Mouse (Mus musculus): ENCODE measurements around the gene H2-Ke6. TPM values are rescaled to one million over a fixed set of nuclear protein-coding genes. Genes with fewer than 3 reads are reported as not detected.

The H2-Ke6 gene
- 65.6 and 74.1 TPM in 2 replicates for polyA plus RNA-seq (2015; fragmentation: Nextera tagmentation; extraction: Ambion mirVana)

DNA sequence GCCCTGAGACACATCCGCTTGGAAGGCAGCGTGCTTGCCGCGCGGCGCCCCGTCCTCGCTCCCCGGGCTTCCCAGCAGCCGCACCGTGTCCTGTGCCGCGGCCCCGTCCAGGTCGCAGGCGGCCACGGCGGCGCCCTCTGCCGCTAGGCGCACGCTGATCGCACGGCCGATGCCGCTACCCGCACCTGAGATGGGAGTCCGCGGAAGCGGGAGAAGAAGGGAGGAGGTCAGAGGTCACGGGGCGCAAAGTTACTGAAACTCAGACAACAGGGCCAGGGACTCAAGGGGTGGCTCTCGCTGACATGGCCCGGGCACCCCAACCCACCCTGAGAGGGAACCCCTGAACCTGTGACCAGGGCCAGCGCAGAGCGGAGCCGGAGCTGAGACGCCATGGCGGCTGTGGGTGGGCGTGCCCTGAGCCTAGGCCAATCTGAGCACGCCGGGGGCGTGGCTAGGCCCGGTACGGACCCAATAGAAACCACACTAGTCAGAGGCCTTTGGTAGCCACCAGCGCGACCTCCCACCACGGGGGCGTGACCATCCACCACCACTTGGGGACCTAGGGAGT is at the start of gene H2-Ke6:
Gene H2-Ke6 (minus strand): TSS at position 405 of the 568 bp plus-strand sequence.
- WGBS = under 1% methylated on average over 48 of the region's 49 CpGs
- Histone ChIP-seq H3K4me2 (peak within 1 kb of the TSS; percentile 90), H3K36me3 (replicated peaks) (peaks cover 12% of the 10 kb centered on the region; the same call in 1 of the 2 replicates), H3K4me1 (peaks cover 77% of the 10 kb centered on the region), H3K9me3 (no peaks in the 10 kb centered on the region), H3K27me3 (replicated peaks) (no peaks in the 10 kb centered on the region), H3K27ac (peak within 1 kb of the TSS; percentile 99), H3K9ac (peak within 1 kb of the TSS; percentile 59), H3K4me3 (peak within 1 kb of the TSS; percentile 62)
- ATAC-seq (replicated peaks) = peak; percentile 66

DNA sequence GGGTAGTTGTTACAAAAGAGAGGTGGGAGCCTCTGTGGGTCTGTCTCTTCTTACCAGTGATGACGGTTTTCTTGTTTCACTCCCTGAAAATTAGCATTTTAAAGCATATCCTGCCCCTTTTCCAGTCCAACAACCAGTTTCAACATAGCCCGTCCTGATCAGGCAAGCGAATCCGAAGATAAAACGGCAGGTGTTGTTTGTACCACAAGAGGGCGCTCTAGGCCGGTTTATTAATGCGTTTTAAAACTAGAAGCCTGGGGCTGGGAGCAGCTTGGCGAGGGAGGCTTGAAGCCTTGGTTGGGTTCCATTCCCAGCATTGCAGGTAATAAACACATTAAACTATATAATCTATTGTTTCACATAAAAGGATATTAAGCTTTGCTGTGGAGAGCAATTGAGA is 49.7 kb upstream of the H2-Ke6 start:
- H3K36me3 ChIP-seq (replicated peaks) = no peaks in the 10 kb centered on the region
- no peak overlapping the region for H3K4me3 ChIP-seq
- ATAC-seq (replicated peaks) = no peak
- peaks cover 10% of the 10 kb centered on the region for H3K27me3 ChIP-seq (replicated peaks)
- 3% methylated on average over 9 of the region's 9 CpGs for WGBS
- H3K9me3 ChIP-seq = no peaks in the 10 kb centered on the region
- no peak overlapping the region for H3K27ac ChIP-seq
- no peak overlapping the region; the same call in 1 of the 2 replicates for H3K9ac ChIP-seq
- peaks cover 9% of the 10 kb centered on the region for H3K4me1 ChIP-seq
- no peak overlapping the region for H3K4me2 ChIP-seq

GRCm38 (mm10) chr17:34075271-34075670 is 47.4 kb upstream of the H2-Ke6 start:
- peaks cover 9% of the 10 kb centered on the region for H3K4me1 ChIP-seq
- no peak overlapping the region for H3K4me2 ChIP-seq
- H3K36me3 ChIP-seq (replicated peaks) = no peaks in the 10 kb centered on the region
- no peak overlapping the region for H3K27ac ChIP-seq
- no peak for ATAC-seq (replicated peaks)
- H3K9me3 ChIP-seq = no peaks in the 10 kb centered on the region
- H3K27me3 ChIP-seq (replicated peaks) = peaks cover 10% of the 10 kb centered on the region
- WGBS = 43% methylated on average over 7 of the region's 7 CpGs
- no peak overlapping the region for H3K9ac ChIP-seq
- H3K4me3 ChIP-seq = no peak overlapping the region

GRCm38 (mm10) chr17:34072091-34072490 is 44.2 kb upstream of the H2-Ke6 start:
- no peak for ATAC-seq (replicated peaks)
- Histone ChIP-seq H3K27ac (no peak overlapping the region), H3K4me1 (peaks cover 9% of the 10 kb centered on the region), H3K9me3 (no peaks in the 10 kb centered on the region), H3K4me2 (no peak overlapping the region), H3K4me3 (no peak overlapping the region), H3K36me3 (replicated peaks) (no peaks in the 10 kb centered on the region), H3K27me3 (replicated peaks) (peaks cover 7% of the 10 kb centered on the region), H3K9ac (no peak overlapping the region)
- 76% methylated on average over 5 of the region's 5 CpGs for WGBS

DNA sequence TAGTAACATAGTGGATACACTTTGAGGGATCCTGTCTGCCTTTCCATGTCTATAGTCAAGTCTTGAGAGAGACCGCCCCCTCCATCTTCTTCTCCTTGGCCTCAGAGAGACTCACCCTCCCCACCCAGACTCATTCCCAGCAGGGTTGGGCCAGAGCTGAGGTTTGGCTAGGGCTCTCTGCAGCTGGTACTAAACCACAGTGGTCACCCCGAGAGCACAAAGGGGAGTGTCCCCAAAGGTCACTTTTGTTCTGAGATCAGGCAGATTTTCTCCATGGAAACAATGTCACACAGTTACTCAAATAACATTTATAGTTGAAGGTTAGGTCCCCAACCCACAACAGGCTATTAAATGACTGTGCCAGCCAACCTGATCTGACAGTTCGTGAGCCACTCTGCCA is 41.0 kb upstream of the H2-Ke6 start:
- Histone ChIP-seq H3K4me3 (no peak overlapping the region), H3K27ac (no peak overlapping the region), H3K9ac (no peak overlapping the region), H3K4me1 (no peaks in the 10 kb centered on the region), H3K27me3 (replicated peaks) (no peaks in the 10 kb centered on the region), H3K36me3 (replicated peaks) (no peaks in the 10 kb centered on the region), H3K4me2 (no peak overlapping the region), H3K9me3 (no peaks in the 10 kb centered on the region)
- no peak for ATAC-seq (replicated peaks)
- 47% methylated on average over 3 of the region's 3 CpGs for WGBS

DNA sequence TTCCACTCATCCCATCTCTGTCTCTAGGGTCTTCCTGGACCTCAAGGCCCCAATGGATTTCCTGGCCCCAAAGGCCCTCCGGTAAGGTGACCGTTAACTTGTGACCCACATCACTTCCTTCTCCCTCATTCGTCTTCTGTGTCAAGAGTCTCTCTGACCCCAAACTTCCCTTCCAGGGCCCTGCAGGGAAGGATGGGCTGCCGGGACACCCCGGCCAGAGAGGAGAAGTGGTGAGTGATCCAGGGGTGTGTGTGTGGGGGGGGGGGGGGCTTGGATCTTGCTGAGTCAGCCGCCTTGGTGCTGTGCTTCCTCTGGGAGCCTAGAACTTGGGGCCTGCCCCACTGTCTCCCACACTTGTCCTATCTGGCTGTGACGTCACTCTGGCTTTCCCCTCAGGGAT is 29.4 kb upstream of the H2-Ke6 start:
- WGBS = 90% methylated on average over 7 of the region's 7 CpGs
- Histone ChIP-seq H3K4me3 (no peak overlapping the region), H3K4me1 (no peaks in the 10 kb centered on the region)

GRCm38 (mm10) chr17:34047404-34048050 is 19.7 kb upstream of the H2-Ke6 start:
- Histone ChIP-seq H3K36me3 (replicated peaks) (no peaks in the 10 kb centered on the region), H3K4me2 (no peak overlapping the region), H3K9ac (no peak overlapping the region), H3K4me3 (no peak overlapping the region), H3K9me3 (no peaks in the 10 kb centered on the region), H3K27me3 (replicated peaks) (no peaks in the 10 kb centered on the region), H3K27ac (no peak overlapping the region), H3K4me1 (no peaks in the 10 kb centered on the region)
- ATAC-seq (replicated peaks) = no peak
- 93% methylated on average over 5 of the region's 5 CpGs for WGBS

More for the DNA sequence above, 29.4 kb upstream of the H2-Ke6 start:
- Histone ChIP-seq H3K36me3 (replicated peaks) (no peaks in the 10 kb centered on the region), H3K27ac (no peak overlapping the region), H3K9me3 (no peaks in the 10 kb centered on the region), H3K4me2 (no peak overlapping the region), H3K9ac (no peak overlapping the region), H3K27me3 (replicated peaks) (no peaks in the 10 kb centered on the region)
- ATAC-seq (replicated peaks) = no peak

GRCm38 (mm10) chr17:34045941-34046340 is 18.1 kb upstream of the H2-Ke6 start:
- Histone ChIP-seq H3K4me3 (no peak overlapping the region), H3K36me3 (replicated peaks) (no peaks in the 10 kb centered on the region), H3K9me3 (no peaks in the 10 kb centered on the region), H3K27ac (no peak overlapping the region), H3K4me2 (no peak overlapping the region), H3K9ac (no peak overlapping the region), H3K4me1 (no peaks in the 10 kb centered on the region), H3K27me3 (replicated peaks) (no peaks in the 10 kb centered on the region)
- WGBS = 81% methylated on average over 14 of the region's 14 CpGs
- no peak for ATAC-seq (replicated peaks)

DNA sequence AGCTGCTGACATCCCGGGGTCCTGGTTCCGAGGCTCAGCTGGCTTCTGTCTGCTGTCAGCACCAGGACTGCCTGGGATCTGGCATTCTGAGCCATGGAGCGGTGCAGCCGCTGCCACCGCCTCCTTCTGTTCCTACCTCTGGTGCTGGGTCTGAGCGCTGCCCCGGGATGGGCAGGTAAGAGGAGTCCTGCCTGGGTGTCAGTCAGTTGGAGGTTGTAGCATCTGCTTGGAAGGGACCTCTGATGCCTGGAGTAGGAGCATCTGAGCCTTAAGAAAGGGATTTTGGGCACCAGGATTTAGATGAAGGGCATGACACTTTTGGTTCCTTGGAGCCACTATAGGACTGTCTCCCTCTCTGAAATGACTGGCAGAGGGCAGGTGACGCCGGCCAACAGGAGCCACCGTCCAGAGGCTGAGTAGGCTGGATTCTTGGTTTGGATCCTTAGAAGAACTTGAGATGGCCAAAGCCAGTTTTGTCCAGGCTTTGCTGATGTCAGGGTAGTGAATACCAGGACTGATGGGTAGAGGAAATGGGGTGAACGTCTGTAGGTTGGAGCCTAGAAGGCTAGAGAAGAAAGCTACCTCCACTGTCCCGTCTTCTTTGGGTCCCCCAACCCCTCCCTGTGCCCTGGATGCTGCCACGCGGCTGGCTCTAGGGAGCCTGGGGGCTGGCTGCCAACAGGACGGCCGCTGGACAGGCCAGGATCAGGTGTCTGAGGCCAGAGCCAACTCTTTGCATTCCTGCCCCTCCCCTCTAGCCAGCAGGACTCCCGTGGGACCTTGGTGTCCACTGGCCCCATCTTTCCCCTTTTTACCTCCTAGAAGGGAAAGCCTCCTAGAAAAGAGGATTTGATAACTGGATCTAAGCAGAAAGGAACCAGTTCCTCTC is 11.9 kb upstream of the H2-Ke6 start:
- Histone ChIP-seq H3K36me3 (replicated peaks) (peaks cover 18% of the 10 kb centered on the region; the same call in 1 of the 2 replicates), H3K9me3 (no peaks in the 10 kb centered on the region), H3K4me1 (peaks cover 25% of the 10 kb centered on the region), H3K27me3 (replicated peaks) (no peaks in the 10 kb centered on the region), H3K4me2 (peak overlapping the region; percentile 51), H3K27ac (no peak overlapping the region; the same call in 1 of the 2 replicates), H3K9ac (peak overlapping the region; percentile 33; the same call in 1 of the 2 replicates), H3K4me3 (peak overlapping the region; percentile 23)
- ATAC-seq (replicated peaks) = 0 out of 2 replicates have a peak, but pooled peaks have one; percentile 2
- WGBS = 27% methylated on average over 17 of the region's 17 CpGs

DNA sequence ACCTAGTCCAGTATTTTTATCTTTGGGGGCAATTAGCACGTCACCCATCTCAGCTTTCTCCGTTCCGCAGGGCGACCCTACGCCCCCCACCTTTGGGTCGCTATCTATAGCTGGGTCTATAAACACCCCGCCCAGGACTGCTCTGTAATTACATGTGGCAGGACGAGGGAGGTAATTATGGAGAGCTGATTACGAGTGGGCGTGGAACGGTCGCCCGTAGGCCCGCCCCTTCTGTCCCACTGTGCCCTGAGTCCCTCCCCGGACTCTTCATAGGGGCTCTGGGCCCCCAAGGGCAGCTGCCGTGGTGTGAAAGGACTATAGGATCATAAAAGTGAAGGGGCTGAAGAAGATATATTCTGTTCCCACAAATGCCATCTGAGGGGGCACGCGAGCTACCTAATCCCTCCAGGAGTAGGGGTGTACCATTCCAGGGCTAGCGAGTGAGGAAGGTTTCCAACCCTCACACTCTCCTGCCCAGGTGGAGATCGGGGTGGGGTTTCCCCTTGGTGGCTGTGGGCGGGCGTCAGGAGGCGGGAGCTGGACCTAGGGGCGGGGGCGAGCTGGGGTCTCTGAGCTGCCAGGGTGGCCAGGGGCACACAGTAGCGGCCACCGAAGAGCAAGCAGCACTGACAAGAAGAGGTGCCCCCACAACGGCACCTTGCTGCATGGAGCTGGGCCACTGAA is 11.2 kb upstream of the H2-Ke6 start, which contains the start of gene Col11a2:
Gene Col11a2 (plus strand): TSS at position 560 of the 684 bp plus-strand sequence.
- Histone ChIP-seq H3K4me2 (peak within 1 kb of the TSS; percentile 51), H3K36me3 (replicated peaks) (peaks cover 23% of the 10 kb centered on the region), H3K9me3 (no peaks in the 10 kb centered on the region), H3K9ac (peak within 1 kb of the TSS; percentile 33), H3K4me1 (peaks cover 25% of the 10 kb centered on the region), H3K27ac (no peak within 1 kb of the TSS; the same call in 1 of the 2 replicates), H3K4me3 (peak within 1 kb of the TSS; percentile 23), H3K27me3 (replicated peaks) (no peaks in the 10 kb centered on the region)
- 13% methylated on average over 28 of the region's 28 CpGs for WGBS
- ATAC-seq (replicated peaks) = peak; percentile 62

GRCm38 (mm10) chr17:34038440-34038839 is 10.6 kb upstream of the H2-Ke6 start:
- no peak for ATAC-seq (replicated peaks)
- H3K36me3 ChIP-seq (replicated peaks) = peaks cover 23% of the 10 kb centered on the region
- WGBS = 9% methylated on average over 18 of the region's 21 CpGs
- no peaks in the 10 kb centered on the region for H3K9me3 ChIP-seq
- peak overlapping the region; percentile 23 for H3K4me3 ChIP-seq
- no peaks in the 10 kb centered on the region for H3K27me3 ChIP-seq (replicated peaks)
- no peak overlapping the region for H3K27ac ChIP-seq
- H3K4me1 ChIP-seq = peaks cover 31% of the 10 kb centered on the region
- peak overlapping the region; percentile 33; the same call in 1 of the 2 replicates for H3K9ac ChIP-seq
- H3K4me2 ChIP-seq = peak overlapping the region; percentile 51
